Mouse (Mus musculus) T-helper 2 cell (primary cell): ENCODE results near the gene 9130023H24Rik.

Experiments
- in situ Hi-C: fragments of 300-600 bp; cut with MboI, MseI; formaldehyde crosslinking; loops from one replicate; pipeline ENCODE4 v1.15.1; 2025; ENCODE audit warnings: high pct_unique_total_duplicates

The 9130023H24Rik gene

GRCm38 (mm10) chr7:128237927-128238778 lies at the start of gene 9130023H24Rik:
9130023H24Rik (minus strand) TSS chr7:128238031.
- in situ Hi-C loops, result no loop called here

GRCm38 (mm10) chr7:128285060-128285459 lies 47.2 kb upstream of the 9130023H24Rik start:
- in situ Hi-C loops, result no loop called here

- in situ Hi-C loops, result no loop called here
Measured at GRCm38 (mm10) chr7:128284047-128284446, 46.2 kb upstream of the 9130023H24Rik start.

- in situ Hi-C loops, result no loop called here
Measured at GRCm38 (mm10) chr7:128282532-128283244, 44.9 kb upstream of the 9130023H24Rik start.

GRCm38 (mm10) chr7:128281765-128282164 lies 43.9 kb upstream of the 9130023H24Rik start:
- in situ Hi-C loops, result no loop called here

- in situ Hi-C loops, result no loop called here
Measured at GRCm38 (mm10) chr7:128279750-128280149, 41.9 kb upstream of the 9130023H24Rik start.

- in situ Hi-C loops, result no loop called here
Measured at GRCm38 (mm10) chr7:128276051-128276450, 38.2 kb upstream of the 9130023H24Rik start.

GRCm38 (mm10) chr7:128271496-128271895 lies 33.7 kb upstream of the 9130023H24Rik start:
- in situ Hi-C loops, result loop anchor here (5.0 kb wide), 1 partner anchor 56 kb away; no protein-coding TSS in a partner anchor

GRCm38 (mm10) chr7:128270431-128270850 lies 32.6 kb upstream of the 9130023H24Rik start:
- in situ Hi-C loops, result loop anchor here (5.0 kb wide), 1 partner anchor 57 kb away; no protein-coding TSS in a partner anchor

GRCm38 (mm10) chr7:128267813-128268212 lies 30.0 kb upstream of the 9130023H24Rik start:
- in situ Hi-C loops, result no loop called here

GRCm38 (mm10) chr7:128267391-128267790 lies 29.6 kb upstream of the 9130023H24Rik start:
- in situ Hi-C loops, result no loop called here

GRCm38 (mm10) chr7:128266056-128266455 lies 28.2 kb upstream of the 9130023H24Rik start:
- in situ Hi-C loops, result no loop called here

GRCm38 (mm10) chr7:128265411-128265810 lies 27.6 kb upstream of the 9130023H24Rik start, which contains the start of gene Slc5a2:
Slc5a2 (plus strand) TSS chr7:128265657.
- in situ Hi-C loops, result no loop called here

- in situ Hi-C loops, result no loop called here
Measured at GRCm38 (mm10) chr7:128256783-128257334, 19.0 kb upstream of the 9130023H24Rik start.

GRCm38 (mm10) chr7:128255757-128256156 lies 17.9 kb upstream of the 9130023H24Rik start:
- in situ Hi-C loops, result no loop called here

GRCm38 (mm10) chr7:128254978-128255377 lies 17.1 kb upstream of the 9130023H24Rik start:
- in situ Hi-C loops, result no loop called here

- in situ Hi-C loops, result no loop called here
Measured at GRCm38 (mm10) chr7:128252609-128253008, 14.8 kb upstream of the 9130023H24Rik start.

- in situ Hi-C loops, result no loop called here
Measured at GRCm38 (mm10) chr7:128251946-128252345, 14.1 kb upstream of the 9130023H24Rik start.

GRCm38 (mm10) chr7:128249998-128250397 lies 12.2 kb upstream of the 9130023H24Rik start:
- in situ Hi-C loops, result loop anchor here (10.0 kb wide), 1 partner anchor 375 kb away; no protein-coding TSS in a partner anchor

- in situ Hi-C loops, result loop anchor here (10.0 kb wide), 1 partner anchor 376 kb away; no protein-coding TSS in a partner anchor
Measured at GRCm38 (mm10) chr7:128248081-128249042, 10.5 kb upstream of the 9130023H24Rik start.

GRCm38 (mm10) chr7:128247443-128247842 lies 9.6 kb upstream of the 9130023H24Rik start:
- in situ Hi-C loops, result loop anchor here (10.0 kb wide), 1 partner anchor 377 kb away; no protein-coding TSS in a partner anchor
